Mouse (Mus musculus): ENCODE data around the gene Hgf.

Gene Hgf

GRCm38 (mm10) chr5:16553304-16554047, at the start of gene Hgf:
Hgf (plus strand) TSS chr5:16553495.
- DNase-seq (ENCODE audit: low read depth, low spot score) = peak; percentile 71

GRCm38 (mm10) chr5:16506702-16507350, 46.5 kb upstream of the Hgf start:
- DNase-seq (ENCODE audit: low read depth, low spot score) = no peak

GRCm38 (mm10) chr5:16531619-16532277, 21.5 kb upstream of the Hgf start:
- DNase-seq (ENCODE audit: low read depth, low spot score) = no peak

GRCm38 (mm10) chr5:16538067-16538466, 15.2 kb upstream of the Hgf start:
- no peak for DNase-seq (ENCODE audit: low read depth, low spot score)

GRCm38 (mm10) chr5:16541561-16542116, 11.7 kb upstream of the Hgf start:
- no peak for DNase-seq (ENCODE audit: low read depth, low spot score)

- DNase-seq (ENCODE audit: low read depth, low spot score) = no peak
Observed at GRCm38 (mm10) chr5:16547490-16547889, 5.8 kb upstream of the Hgf start.

- DNase-seq (ENCODE audit: low read depth, low spot score) = no peak
Observed at GRCm38 (mm10) chr5:16552647-16553046, 648 bp upstream of the Hgf start.

- no peak for DNase-seq (ENCODE audit: low read depth, low spot score)
Observed at GRCm38 (mm10) chr5:16560247-16560646, 7.0 kb downstream of the Hgf start.

GRCm38 (mm10) chr5:16568997-16569396, 15.7 kb downstream of the Hgf start:
- DNase-seq (ENCODE audit: low read depth, low spot score) = no peak

- peak; percentile 23 for DNase-seq (ENCODE audit: low read depth, low spot score)
Observed at GRCm38 (mm10) chr5:16577882-16578742, 24.8 kb downstream of the Hgf start.

GRCm38 (mm10) chr5:16595699-16596098, 42.4 kb downstream of the Hgf start:
- no peak for DNase-seq (ENCODE audit: low read depth, low spot score)

- DNase-seq (ENCODE audit: low read depth, low spot score) = peak; percentile 33
Observed at GRCm38 (mm10) chr5:16597996-16598395, 44.7 kb downstream of the Hgf start.

- no peak for DNase-seq (ENCODE audit: low read depth, low spot score)
Observed at GRCm38 (mm10) chr5:16601463-16601862, 48.2 kb downstream of the Hgf start.

GRCm38 (mm10) chr5:16632996-16633395, 79.7 kb downstream of the Hgf start:
- no peak for DNase-seq (ENCODE audit: low read depth, low spot score)

GRCm38 (mm10) chr5:16646417-16646816, 93.1 kb downstream of the Hgf start:
- DNase-seq (ENCODE audit: low read depth, low spot score) = no peak

GRCm38 (mm10) chr5:16647701-16648100, 94.4 kb downstream of the Hgf start:
- no peak for DNase-seq (ENCODE audit: low read depth, low spot score)

- DNase-seq (ENCODE audit: low read depth, low spot score) = no peak
Observed at GRCm38 (mm10) chr5:16650240-16650639, 96.9 kb downstream of the Hgf start.

- no peak for DNase-seq (ENCODE audit: low read depth, low spot score)
Observed at GRCm38 (mm10) chr5:16654022-16654421, 100.7 kb downstream of the Hgf start.

Measured in forelimb bud, embryonic 11.5 days (tissue).